Mouse (Mus musculus) forebrain, postnatal 0 days (tissue): ENCODE results near the gene Dnajc10. TPM values are rescaled to one million over a fixed set of nuclear protein-coding genes. Genes with fewer than 3 reads are reported as not detected.

Experiments used
- ATAC-seq: fragments of 200-750 bp; cut with Nextera tagmentation; 2 replicates; pipeline ENCODE4 v1.8.0; 2017; ENCODE audit warnings: mild to moderate bottlenecking, moderate library complexity
- DNase-seq: peaks from one replicate; pipeline ENCODE4 v3.0.0-alpha.2; 2015
- H3K27ac ChIP-seq: fragments of 300-500 bp; sonication (generic); 2 replicates; pipeline ENCODE4 v1.5.1; 2014; ENCODE audit warnings: low read depth, mild to moderate bottlenecking, antibody characterized with exemption, low read length, moderate library complexity, mixed read lengths
- H3K27me3 ChIP-seq: fragments of 300-500 bp; sonication (generic); 2 replicates; pipeline ENCODE4 v1.6.1; 2014; ENCODE audit warnings: mild to moderate bottlenecking, low read length, mixed read lengths; ENCODE audit not compliant: insufficient read depth
- H3K36me3 ChIP-seq: fragments of 300-500 bp; sonication (generic); 2 replicates; pipeline ENCODE4 v1.6.1; 2014; ENCODE audit warnings: mild to moderate bottlenecking, moderate library complexity; ENCODE audit not compliant: insufficient read depth
- H3K4me1 ChIP-seq: fragments of 300-500 bp; sonication (generic); 2 replicates; pipeline ENCODE4 v1.6.1; 2014; ENCODE audit warnings: antibody characterized with exemption; ENCODE audit not compliant: insufficient read depth
- H3K4me2 ChIP-seq: fragments of 300-500 bp; sonication (generic); 2 replicates; pipeline ENCODE4 v1.6.1; 2014; ENCODE audit warnings: low read depth, mild to moderate bottlenecking, moderate library complexity
- H3K4me3 ChIP-seq: fragments of 300-500 bp; sonication (generic); 2 replicates; pipeline ENCODE4 v1.5.1; 2014; ENCODE audit warnings: low read depth, low read length, mixed read lengths
- H3K9ac ChIP-seq: fragments of 300-500 bp; sonication (generic); 2 replicates; pipeline ENCODE4 v1.6.1; 2014; ENCODE audit warnings: mild to moderate bottlenecking
- H3K9me3 ChIP-seq: fragments of 300-500 bp; sonication (generic); 2 replicates; pipeline ENCODE4 v1.6.1; 2016; ENCODE audit warnings: low read length
- CTCF ChIP-seq: sonication (generic); IDR thresholded peaks from 2 replicates; pipeline ENCODE4 v1.5.1; 2016; ENCODE audit warnings: antibody characterized with exemption, control low read depth, low read depth
- WGBS: fragments of 180-500 bp; shearing (Covaris S2); extraction: QIAGEN DNeasy Blood & Tissue Kit; methylation state at CpG from one replicate; pipeline ENCODE4 v1.1.7; 2014; 5-methylcytosine and 5-hydroxymethylcytosine counted together
- polyA plus RNA-seq: library from polyadenylated mRNA; unstranded; fragments of >200 nt; fragmentation: Nextera tagmentation; extraction: Ambion mirVana; gene quantifications from 2 replicates; pipeline ENCODE4 v1.2.1, GENCODE M21; 2015
- total RNA-seq: library from RNA; depleted of rRNA; stranded (reverse); fragments of >200 nt; gene quantifications from 2 replicates; pipeline ENCODE4 v1.2.3, GENCODE M21; 2014

Gene Dnajc10
- total and polyA plus RNA-seq, 2 experiments from 2014 or later, result 53.4 to 79.8 TPM

- Histone ChIP-seq H3K4me2 (no peak overlapping the region), H3K9me3 (no peaks in the 10 kb centered on the region), H3K9ac (no peak overlapping the region), H3K4me1 (no peaks in the 10 kb centered on the region), H3K4me3 (no peak overlapping the region), H3K27ac (no peak overlapping the region), H3K27me3 (no peaks in the 10 kb centered on the region), H3K36me3 (no peaks in the 10 kb centered on the region)
- WGBS, result 83% methylated on average over 2 of the region's 2 CpGs
- ATAC-seq (no peak), DNase-seq (no peak)
- TF ChIP-seq CTCF, result no peak
Measured at GRCm38 (mm10) chr2:80282214-80282613, 33.1 kb upstream of the Dnajc10 start.

DNA sequence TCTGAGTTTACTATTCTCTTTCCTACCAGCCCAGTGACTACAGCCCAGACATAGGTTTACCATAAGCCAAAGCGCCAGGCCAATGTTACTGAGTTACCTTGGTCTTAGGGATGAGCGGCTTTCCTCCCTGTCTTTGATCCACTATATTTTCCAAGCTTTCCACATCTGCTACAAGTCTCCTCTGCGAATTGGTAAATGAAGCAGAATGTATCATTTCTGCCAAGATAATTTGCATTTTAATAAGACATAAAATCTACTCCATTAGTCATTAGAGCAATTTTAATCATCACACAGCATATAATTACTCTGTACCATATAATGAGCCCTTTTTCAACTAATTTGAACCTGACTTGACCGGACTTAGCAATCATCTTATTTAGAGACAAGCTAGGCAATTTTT, 28.9 kb upstream of the Dnajc10 start:
- no peak overlapping the region for H3K9ac ChIP-seq
- DNase-seq (no peak), ATAC-seq (no peak)
- H3K4me2 ChIP-seq, result no peak overlapping the region
- no peak overlapping the region for H3K4me3 ChIP-seq
- H3K36me3 ChIP-seq, result no peaks in the 10 kb centered on the region
- no peak overlapping the region for H3K27ac ChIP-seq
- WGBS, result 39% methylated on average over 4 of the region's 4 CpGs
- no peaks in the 10 kb centered on the region for H3K27me3 ChIP-seq
- H3K9me3 ChIP-seq, result no peaks in the 10 kb centered on the region
- TF ChIP-seq CTCF, result no peak
- H3K4me1 ChIP-seq, result no peaks in the 10 kb centered on the region

DNA sequence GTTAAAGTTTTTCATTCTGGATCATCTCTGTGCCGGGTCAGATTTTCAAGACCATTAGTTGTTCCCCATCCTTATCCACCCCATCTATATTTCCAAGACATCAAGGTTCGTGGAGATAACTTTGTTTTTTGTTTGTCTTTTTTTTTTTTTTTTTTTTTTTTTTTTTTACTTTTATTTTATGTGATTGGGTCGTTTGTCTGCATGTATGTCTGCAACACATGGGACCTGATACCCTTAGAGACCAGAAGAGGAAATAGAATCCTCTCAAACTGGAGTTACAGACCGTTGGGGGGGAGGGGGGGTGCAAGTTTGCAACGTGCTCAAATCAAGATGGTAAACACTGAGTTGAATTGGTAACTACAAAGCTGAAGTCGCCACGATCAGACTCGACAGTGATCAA, 23.1 kb upstream of the Dnajc10 start, which contains the start of gene Prdx6b:
Gene Prdx6b (plus strand): TSS at position 301 of the 400 bp plus-strand sequence.
- DNase-seq, result no peak
- Histone ChIP-seq H3K9ac (no peak within 1 kb of the TSS), H3K27ac (no peak within 1 kb of the TSS), H3K4me1 (no peaks in the 10 kb centered on the region), H3K9me3 (no peaks in the 10 kb centered on the region), H3K27me3 (no peaks in the 10 kb centered on the region), H3K4me3 (no peak within 1 kb of the TSS), H3K36me3 (no peaks in the 10 kb centered on the region), H3K4me2 (no peak within 1 kb of the TSS)
- no peak for ATAC-seq
- no peak for TF ChIP-seq CTCF
- 86% methylated on average over 8 of the region's 8 CpGs for WGBS

DNA sequence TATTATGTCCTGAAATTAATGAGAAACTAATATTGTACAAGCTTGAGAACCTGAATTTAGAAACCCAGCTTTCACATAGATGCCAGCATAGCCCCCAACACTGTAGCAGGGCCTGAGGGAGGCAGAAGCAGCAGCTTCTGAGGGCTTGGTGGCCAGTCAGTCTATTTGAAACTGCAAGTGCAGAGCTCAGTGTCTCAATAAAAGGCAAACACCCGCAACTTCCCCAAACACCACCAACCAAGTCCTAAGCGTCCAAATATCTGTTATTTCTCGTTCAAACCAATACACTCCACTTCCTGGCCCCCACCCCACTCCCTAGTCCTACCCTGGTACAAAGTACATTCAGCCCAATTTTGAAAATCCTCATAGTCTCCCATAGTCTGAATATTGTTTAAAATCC, 16.9 kb upstream of the Dnajc10 start:
- H3K4me2 ChIP-seq, result no peak overlapping the region
- H3K36me3 ChIP-seq, result no peaks in the 10 kb centered on the region
- H3K27me3 ChIP-seq, result no peaks in the 10 kb centered on the region
- TF ChIP-seq CTCF, result no peak
- H3K4me1 ChIP-seq, result no peaks in the 10 kb centered on the region
- ATAC-seq (no peak), DNase-seq (no peak)
- H3K27ac ChIP-seq, result no peak overlapping the region
- no peak overlapping the region for H3K9ac ChIP-seq
- WGBS, result 81% methylated on average over 3 of the region's 3 CpGs
- H3K4me3 ChIP-seq, result no peak overlapping the region
- H3K9me3 ChIP-seq, result no peaks in the 10 kb centered on the region

GRCm38 (mm10) chr2:80300806-80301205, 14.5 kb upstream of the Dnajc10 start:
- no peak for TF ChIP-seq CTCF
- Histone ChIP-seq H3K27me3 (no peaks in the 10 kb centered on the region), H3K4me1 (no peaks in the 10 kb centered on the region), H3K36me3 (no peaks in the 10 kb centered on the region), H3K9ac (no peak overlapping the region), H3K4me2 (no peak overlapping the region), H3K9me3 (no peaks in the 10 kb centered on the region), H3K4me3 (no peak overlapping the region), H3K27ac (no peak overlapping the region)
- WGBS, result 84% methylated on average over 4 of the region's 4 CpGs
- DNase-seq (no peak), ATAC-seq (no peak)

GRCm38 (mm10) chr2:80303957-80304356, 11.3 kb upstream of the Dnajc10 start:
- no peak for TF ChIP-seq CTCF
- no peak for DNase-seq
- H3K4me2 ChIP-seq, result no peak overlapping the region

GRCm38 (mm10) chr2:80307701-80308100, 7.6 kb upstream of the Dnajc10 start:
- H3K36me3 ChIP-seq, result no peaks in the 10 kb centered on the region
- ATAC-seq (no peak), DNase-seq (no peak)
- H3K4me1 ChIP-seq, result no peaks in the 10 kb centered on the region
- WGBS, result 90% methylated on average over 3 of the region's 3 CpGs
- H3K27me3 ChIP-seq, result no peaks in the 10 kb centered on the region
- H3K4me2 ChIP-seq, result no peak overlapping the region
- no peak overlapping the region for H3K9ac ChIP-seq
- no peak overlapping the region for H3K4me3 ChIP-seq
- H3K9me3 ChIP-seq, result no peaks in the 10 kb centered on the region
- no peak for TF ChIP-seq CTCF
- no peak overlapping the region for H3K27ac ChIP-seq

More at GRCm38 (mm10) chr2:80303957-80304356, 11.3 kb upstream of the Dnajc10 start:
- no peak overlapping the region for H3K4me3 ChIP-seq
- no peaks in the 10 kb centered on the region for H3K9me3 ChIP-seq
- 94% methylated on average over 2 of the region's 2 CpGs for WGBS
- H3K36me3 ChIP-seq, result no peaks in the 10 kb centered on the region
- no peaks in the 10 kb centered on the region for H3K4me1 ChIP-seq
- no peak overlapping the region for H3K9ac ChIP-seq
- H3K27me3 ChIP-seq, result no peaks in the 10 kb centered on the region
- no peak for ATAC-seq
- no peak overlapping the region for H3K27ac ChIP-seq

DNA sequence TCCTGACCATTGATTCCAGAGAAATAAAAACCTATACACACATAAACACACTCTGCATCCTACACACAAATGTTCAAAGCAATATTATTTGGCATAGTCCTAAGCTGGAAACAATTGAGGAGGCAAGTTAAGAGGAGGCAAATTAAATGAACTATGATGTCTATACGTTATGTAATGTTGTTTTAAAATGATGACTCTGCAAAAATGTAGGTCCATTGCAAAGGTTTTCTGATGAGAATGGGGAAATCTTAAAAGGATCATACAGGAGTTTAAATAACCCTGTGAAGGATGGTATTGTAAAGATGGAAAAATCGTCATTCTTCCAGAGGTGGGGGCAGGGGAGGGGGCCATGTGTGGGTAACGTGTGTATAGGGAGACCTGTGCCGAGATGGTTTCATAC, 5.5 kb upstream of the Dnajc10 start:
- Histone ChIP-seq H3K27ac (no peak overlapping the region), H3K4me3 (no peak overlapping the region), H3K4me2 (no peak overlapping the region), H3K9ac (no peak overlapping the region), H3K36me3 (no peaks in the 10 kb centered on the region), H3K9me3 (no peaks in the 10 kb centered on the region), H3K4me1 (no peaks in the 10 kb centered on the region), H3K27me3 (no peaks in the 10 kb centered on the region)
- DNase-seq (no peak), ATAC-seq (no peak)
- WGBS, result 68% methylated on average over 4 of the region's 4 CpGs
- no peak for TF ChIP-seq CTCF
